Mouse (Mus musculus): ENCODE results near the gene Gm10638. TPM values are rescaled to one million over a fixed set of nuclear protein-coding genes. Genes with fewer than 3 reads are reported as not detected.

Gm10638 gene
- polyA plus RNA-seq, 1 experiment from 2014 or later = 6.8 TPM

DNA sequence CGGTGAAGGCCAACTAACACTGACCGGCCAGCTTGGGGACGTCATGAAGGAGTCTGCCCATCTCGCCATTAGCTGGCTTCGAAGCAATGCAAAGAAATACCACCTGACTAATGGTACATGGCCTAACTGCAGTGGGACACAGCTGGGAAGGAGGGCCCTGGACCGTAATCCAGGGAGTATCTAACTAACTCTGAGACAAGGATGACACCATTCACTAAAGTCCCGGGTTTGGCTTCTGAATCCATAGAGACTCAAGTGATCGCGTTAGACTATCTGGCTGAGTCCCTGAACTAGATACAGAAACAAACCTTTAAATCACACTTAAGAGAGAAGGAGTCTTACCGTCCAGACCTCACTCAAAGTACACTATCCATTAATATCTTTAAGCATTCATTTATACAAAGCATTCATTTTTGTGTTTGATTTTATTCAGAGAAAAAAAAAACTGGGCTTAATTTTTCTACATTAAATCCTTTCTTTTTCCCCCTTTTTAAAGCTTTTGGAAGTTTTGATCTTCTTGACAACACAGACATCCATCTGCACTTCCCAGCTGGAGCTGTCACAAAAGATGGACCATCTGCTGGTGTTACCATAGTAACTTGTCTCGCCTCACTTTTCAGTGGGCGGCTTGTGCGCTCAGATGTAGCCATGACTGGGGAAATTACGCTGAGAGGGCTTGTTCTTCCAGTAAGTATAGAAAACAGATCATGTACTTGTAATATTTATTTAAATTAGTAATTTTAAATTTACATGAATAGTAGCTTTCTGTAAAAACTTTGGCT, 31.9 kb upstream of the Gm10638 start:
- ATAC-seq = peak; percentile 66; the same call in 1 of the 2 replicates
- H3K4me2 ChIP-seq (ENCODE audit: low read length) = no peak overlapping the region
- peak overlapping the region; percentile 62 for H3K27ac ChIP-seq (ENCODE audit: low read length)
- H3K36me3 ChIP-seq (ENCODE audit: control insufficient read depth, insufficient read depth, low read length) = peaks cover 10% of the 10 kb centered on the region; the same call in 1 of the 2 replicates
- H3K27me3 ChIP-seq (ENCODE audit: control insufficient read depth, insufficient read depth, low read depth, low read length) = no peaks in the 10 kb centered on the region
- H3K9ac ChIP-seq (ENCODE audit: low read depth, low read length) = no peak overlapping the region
- no peaks in the 10 kb centered on the region for H3K9me3 ChIP-seq (replicated peaks; ENCODE audit: control insufficient read depth, low read length, poor library complexity, severe bottlenecking)
- no peak overlapping the region for H3K4me3 ChIP-seq (ENCODE audit: low read depth, low read length)
- WGBS = 41% methylated on average over 14 of the region's 14 CpGs
- H3K4me1 ChIP-seq (ENCODE audit: control insufficient read depth, insufficient read depth, low read length) = peaks cover 16% of the 10 kb centered on the region

DNA sequence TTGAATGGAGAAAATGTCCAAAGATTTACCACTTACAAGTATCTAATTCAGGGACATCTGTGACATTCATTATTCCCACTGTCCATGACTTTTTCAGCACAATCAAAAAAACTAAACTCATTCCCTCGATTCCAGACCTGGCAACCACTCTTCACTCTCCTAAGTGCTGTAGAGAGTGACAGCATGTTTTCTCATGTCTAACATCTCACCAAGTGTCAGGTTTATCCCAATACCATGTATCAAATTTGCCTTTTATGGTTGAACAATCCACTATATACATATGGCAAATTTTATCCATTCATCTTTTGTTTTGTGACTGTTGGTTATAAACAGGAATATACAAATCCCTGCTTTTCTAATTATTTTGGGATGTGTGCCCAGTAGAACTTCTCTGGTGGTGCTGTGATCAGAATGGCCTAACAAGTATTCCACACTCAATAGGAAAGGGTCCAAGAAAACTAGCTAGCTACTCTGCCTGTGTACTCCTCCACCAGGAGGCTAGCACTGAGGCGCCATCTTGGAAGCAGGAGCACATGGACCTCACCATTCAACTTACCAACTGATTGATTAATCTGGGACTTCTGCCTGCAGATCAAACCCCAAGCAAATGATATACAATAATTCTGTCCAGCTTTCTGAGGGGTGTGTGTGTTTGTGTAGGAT, 27.0 kb upstream of the Gm10638 start:
- Histone ChIP-seq H3K36me3 (ENCODE audit: control insufficient read depth, insufficient read depth, low read length) (peaks cover 4% of the 10 kb centered on the region; the same call in 1 of the 2 replicates), H3K9ac (ENCODE audit: low read depth, low read length) (no peak overlapping the region), H3K4me1 (ENCODE audit: control insufficient read depth, insufficient read depth, low read length) (peaks cover 11% of the 10 kb centered on the region), H3K4me2 (ENCODE audit: low read length) (no peak overlapping the region), H3K9me3 (replicated peaks; ENCODE audit: control insufficient read depth, low read length, poor library complexity, severe bottlenecking) (no peaks in the 10 kb centered on the region), H3K4me3 (ENCODE audit: low read depth, low read length) (no peak overlapping the region), H3K27ac (ENCODE audit: low read length) (no peak overlapping the region), H3K27me3 (ENCODE audit: control insufficient read depth, insufficient read depth, low read depth, low read length) (no peaks in the 10 kb centered on the region)
- 98% methylated on average over 2 of the region's 2 CpGs for whole genome bisulfite sequencing
- no peak for ATAC-seq

DNA sequence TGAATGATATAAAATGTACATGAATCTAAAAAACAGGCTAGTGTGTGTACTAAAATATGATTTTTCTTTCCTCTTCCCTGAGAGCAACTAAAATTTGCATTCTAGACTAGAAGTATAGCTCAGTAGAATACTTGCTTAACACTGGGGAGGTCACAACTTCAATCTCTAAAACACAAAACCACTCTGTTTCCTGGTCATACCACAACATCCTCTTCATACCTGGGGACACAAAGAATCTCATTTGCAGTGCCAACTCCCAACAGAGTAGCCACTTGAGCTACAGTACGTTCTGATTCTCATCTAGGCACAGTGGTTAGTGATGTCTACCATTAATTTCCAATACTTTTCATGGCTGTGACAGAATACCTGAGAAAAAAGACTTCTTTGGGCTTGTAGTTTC, 26.1 kb upstream of the Gm10638 start:
- Histone ChIP-seq H3K4me3 (ENCODE audit: low read depth, low read length) (no peak overlapping the region), H3K9me3 (replicated peaks; ENCODE audit: control insufficient read depth, low read length, poor library complexity, severe bottlenecking) (no peaks in the 10 kb centered on the region), H3K4me1 (ENCODE audit: control insufficient read depth, insufficient read depth, low read length) (peaks cover 3% of the 10 kb centered on the region), H3K27me3 (ENCODE audit: control insufficient read depth, insufficient read depth, low read depth, low read length) (no peaks in the 10 kb centered on the region), H3K9ac (ENCODE audit: low read depth, low read length) (no peak overlapping the region), H3K4me2 (ENCODE audit: low read length) (no peak overlapping the region), H3K27ac (ENCODE audit: low read length) (no peak overlapping the region), H3K36me3 (ENCODE audit: control insufficient read depth, insufficient read depth, low read length) (peaks cover 4% of the 10 kb centered on the region; the same call in 1 of the 2 replicates)
- WGBS = 81% methylated on average over 1 of the region's 1 CpGs
- ATAC-seq = no peak

DNA sequence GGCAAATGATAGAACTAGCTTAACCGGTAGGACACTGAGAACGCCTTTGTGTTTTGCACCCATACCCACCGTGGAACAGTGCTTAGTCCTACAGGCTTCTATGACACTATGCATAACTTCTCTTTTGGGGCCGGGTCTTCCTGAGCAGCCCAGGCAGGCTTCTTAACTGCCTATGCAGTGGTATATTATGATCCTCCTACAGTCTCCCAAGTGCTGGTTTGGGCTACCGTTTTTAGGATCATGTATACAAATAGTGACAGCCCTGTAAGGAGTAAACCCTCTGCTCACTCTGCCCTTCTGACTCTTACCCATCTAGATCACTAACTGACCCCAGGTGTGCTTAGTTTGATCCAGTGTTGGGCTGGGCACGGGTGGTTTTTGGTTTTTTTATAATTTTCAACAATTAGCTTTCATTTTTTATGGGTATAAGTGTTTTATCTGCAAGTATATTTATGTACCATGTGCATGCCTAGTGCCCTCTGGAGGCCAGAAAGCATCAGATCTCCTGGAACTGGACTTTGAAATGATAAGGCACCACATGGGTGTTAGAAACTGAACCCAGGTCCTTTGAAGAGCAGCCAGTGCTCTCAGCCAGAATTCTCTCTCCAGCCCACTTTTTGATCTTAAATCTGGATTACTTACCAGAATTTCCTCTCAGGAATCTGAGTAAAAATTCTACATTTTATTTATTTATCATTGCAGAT, 24.6 kb upstream of the Gm10638 start:
- no peak overlapping the region for H3K9ac ChIP-seq (ENCODE audit: low read depth, low read length)
- no peaks in the 10 kb centered on the region for H3K27me3 ChIP-seq (ENCODE audit: control insufficient read depth, insufficient read depth, low read depth, low read length)
- peaks cover 4% of the 10 kb centered on the region; the same call in 1 of the 2 replicates for H3K36me3 ChIP-seq (ENCODE audit: control insufficient read depth, insufficient read depth, low read length)
- ATAC-seq = no peak
- H3K9me3 ChIP-seq (replicated peaks; ENCODE audit: control insufficient read depth, low read length, poor library complexity, severe bottlenecking) = no peaks in the 10 kb centered on the region
- 95% methylated on average over 6 of the region's 6 CpGs for WGBS
- H3K4me3 ChIP-seq (ENCODE audit: low read depth, low read length) = no peak overlapping the region
- H3K4me1 ChIP-seq (ENCODE audit: control insufficient read depth, insufficient read depth, low read length) = no peaks in the 10 kb centered on the region
- no peak overlapping the region; the same call in 1 of the 2 replicates for H3K27ac ChIP-seq (ENCODE audit: low read length)
- H3K4me2 ChIP-seq (ENCODE audit: low read length) = no peak overlapping the region

DNA sequence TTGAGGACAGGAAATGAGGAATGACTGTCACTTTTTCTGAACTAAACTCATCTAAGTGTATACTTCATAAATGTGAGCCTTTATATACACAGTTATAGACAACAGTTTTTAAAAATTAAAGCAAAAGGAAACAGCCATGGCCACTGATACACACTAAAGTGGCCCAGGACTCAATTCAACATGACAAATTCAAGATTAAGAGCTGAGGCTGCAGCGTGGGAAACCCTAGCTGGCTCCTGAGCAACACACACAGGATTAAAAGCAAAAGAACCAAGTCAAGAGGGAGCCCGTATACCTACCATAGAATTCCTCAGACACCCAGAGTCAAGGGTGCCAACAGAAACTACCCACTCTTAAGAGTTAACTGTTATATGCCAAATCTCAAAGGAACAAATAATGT, 24.0 kb upstream of the Gm10638 start:
- H3K9me3 ChIP-seq (replicated peaks; ENCODE audit: control insufficient read depth, low read length, poor library complexity, severe bottlenecking) = no peaks in the 10 kb centered on the region
- no peak overlapping the region for H3K4me3 ChIP-seq (ENCODE audit: low read depth, low read length)
- no peak overlapping the region for H3K4me2 ChIP-seq (ENCODE audit: low read length)
- H3K36me3 ChIP-seq (ENCODE audit: control insufficient read depth, insufficient read depth, low read length) = peaks cover 1% of the 10 kb centered on the region; the same call in 1 of the 2 replicates
- no peak overlapping the region for H3K9ac ChIP-seq (ENCODE audit: low read depth, low read length)
- no peak overlapping the region for H3K27ac ChIP-seq (ENCODE audit: low read length)
- H3K4me1 ChIP-seq (ENCODE audit: control insufficient read depth, insufficient read depth, low read length) = no peaks in the 10 kb centered on the region
- H3K27me3 ChIP-seq (ENCODE audit: control insufficient read depth, insufficient read depth, low read depth, low read length) = no peaks in the 10 kb centered on the region
- ATAC-seq = no peak
- WGBS = 87% methylated on average over 2 of the region's 2 CpGs

DNA sequence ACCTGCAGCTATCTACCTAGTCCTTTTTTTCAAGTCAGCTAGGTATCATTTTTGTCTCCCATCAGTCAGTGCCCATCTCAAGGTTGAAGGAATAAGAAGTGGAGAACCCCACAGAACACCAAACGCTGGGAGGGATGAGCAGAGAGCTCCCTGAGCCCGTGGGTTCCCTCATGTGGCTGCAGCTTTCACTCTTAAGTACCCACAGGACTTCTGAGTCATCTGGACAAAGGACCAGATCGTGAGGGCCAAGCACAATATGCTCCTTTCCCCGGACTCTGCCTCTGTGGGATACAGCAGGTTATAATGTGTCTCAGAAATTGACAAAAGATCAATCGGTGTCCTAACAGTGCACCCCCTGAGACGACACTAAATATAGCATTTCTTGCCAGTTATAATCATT, 18.5 kb upstream of the Gm10638 start:
- WGBS = 51% methylated on average over 6 of the region's 6 CpGs

DNA sequence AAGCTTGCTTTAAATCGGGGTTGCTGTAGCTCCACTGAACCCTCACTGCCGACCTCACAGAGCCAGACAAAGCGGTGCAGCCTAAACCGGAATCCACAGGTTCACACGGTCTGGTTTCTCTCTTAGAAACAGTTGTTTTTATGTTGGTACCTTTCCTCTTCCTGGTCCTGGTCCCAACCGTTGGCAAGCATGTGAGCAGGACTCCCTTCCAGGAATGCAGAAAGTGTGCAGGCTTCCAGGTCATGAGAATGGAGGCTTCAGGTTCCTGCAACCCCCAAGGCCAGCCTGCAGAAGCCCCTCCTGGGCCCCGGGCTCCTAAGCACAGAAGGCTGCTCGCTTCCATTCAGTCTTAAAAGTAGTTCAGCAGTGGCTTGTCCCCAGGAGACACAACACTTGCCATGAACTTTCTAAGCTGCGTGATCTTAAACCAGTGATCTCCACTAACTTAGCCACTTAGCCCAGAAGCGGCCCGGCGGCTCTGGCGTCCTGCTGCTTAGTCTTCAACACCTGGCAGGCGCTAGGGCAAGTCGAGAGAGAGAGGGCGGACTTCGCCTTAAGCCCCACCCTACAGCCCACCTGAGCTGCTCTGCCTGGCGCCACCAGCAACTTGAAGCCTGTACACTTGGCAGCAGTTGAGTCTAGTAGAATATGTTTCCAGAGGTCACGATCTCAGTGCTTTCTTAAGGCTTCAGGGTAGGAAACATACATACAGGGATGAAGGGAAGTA, 17.1 kb upstream of the Gm10638 start:
- no peaks in the 10 kb centered on the region for H3K9me3 ChIP-seq (replicated peaks; ENCODE audit: control insufficient read depth, low read length, poor library complexity, severe bottlenecking)
- peaks cover 2% of the 10 kb centered on the region; the same call in 1 of the 2 replicates for H3K36me3 ChIP-seq (ENCODE audit: control insufficient read depth, insufficient read depth, low read length)
- H3K4me1 ChIP-seq (ENCODE audit: control insufficient read depth, insufficient read depth, low read length) = peaks cover 27% of the 10 kb centered on the region
- ATAC-seq = no peak
- H3K4me3 ChIP-seq (ENCODE audit: low read depth, low read length) = no peak overlapping the region
- H3K4me2 ChIP-seq (ENCODE audit: low read length) = no peak overlapping the region
- H3K27ac ChIP-seq (ENCODE audit: low read length) = no peak overlapping the region
- no peak overlapping the region for H3K9ac ChIP-seq (ENCODE audit: low read depth, low read length)
- no peaks in the 10 kb centered on the region for H3K27me3 ChIP-seq (ENCODE audit: control insufficient read depth, insufficient read depth, low read depth, low read length)
- 72% methylated on average over 19 of the region's 19 CpGs for WGBS

More for the DNA sequence above, 18.5 kb upstream of the Gm10638 start:
- no peaks in the 10 kb centered on the region for H3K9me3 ChIP-seq (replicated peaks; ENCODE audit: control insufficient read depth, low read length, poor library complexity, severe bottlenecking)
- no peaks in the 10 kb centered on the region for H3K27me3 ChIP-seq (ENCODE audit: control insufficient read depth, insufficient read depth, low read depth, low read length)
- ATAC-seq = no peak
- H3K4me3 ChIP-seq (ENCODE audit: low read depth, low read length) = no peak overlapping the region
- H3K36me3 ChIP-seq (ENCODE audit: control insufficient read depth, insufficient read depth, low read length) = peaks cover 2% of the 10 kb centered on the region; the same call in 1 of the 2 replicates
- peaks cover 27% of the 10 kb centered on the region for H3K4me1 ChIP-seq (ENCODE audit: control insufficient read depth, insufficient read depth, low read length)
- no peak overlapping the region for H3K4me2 ChIP-seq (ENCODE audit: low read length)
- 0 out of 2 replicates have a peak overlapping the region, but pooled peaks have one; percentile 22 for H3K27ac ChIP-seq (ENCODE audit: low read length)
- H3K9ac ChIP-seq (ENCODE audit: low read depth, low read length) = no peak overlapping the region

DNA sequence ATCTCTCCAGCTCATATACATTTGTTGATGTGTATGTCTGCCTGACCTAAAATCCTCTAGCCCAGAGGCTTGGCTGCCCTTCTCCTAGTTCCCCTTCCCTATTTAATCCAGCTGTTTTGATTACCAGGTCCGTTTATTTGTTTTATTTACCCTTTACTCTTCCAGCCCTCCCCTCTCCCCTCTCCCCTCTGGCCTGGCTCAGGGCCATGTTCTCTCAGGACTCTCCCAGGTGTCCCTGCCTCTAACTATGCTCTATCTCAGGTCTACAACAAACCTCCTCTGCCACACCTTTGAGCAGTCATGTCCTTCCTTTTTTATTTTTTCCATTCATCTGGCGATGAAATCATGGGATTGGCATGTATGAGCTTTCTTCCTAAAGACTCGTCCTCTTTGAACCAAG, 15.2 kb upstream of the Gm10638 start:
- Histone ChIP-seq H3K9me3 (replicated peaks; ENCODE audit: control insufficient read depth, low read length, poor library complexity, severe bottlenecking) (no peaks in the 10 kb centered on the region), H3K36me3 (ENCODE audit: control insufficient read depth, insufficient read depth, low read length) (peaks cover 2% of the 10 kb centered on the region; the same call in 1 of the 2 replicates), H3K27ac (ENCODE audit: low read length) (no peak overlapping the region), H3K27me3 (ENCODE audit: control insufficient read depth, insufficient read depth, low read depth, low read length) (no peaks in the 10 kb centered on the region), H3K4me2 (ENCODE audit: low read length) (no peak overlapping the region), H3K4me1 (ENCODE audit: control insufficient read depth, insufficient read depth, low read length) (peaks cover 27% of the 10 kb centered on the region), H3K9ac (ENCODE audit: low read depth, low read length) (no peak overlapping the region), H3K4me3 (ENCODE audit: low read depth, low read length) (no peak overlapping the region)
- 65% methylated on average over 3 of the region's 3 CpGs for WGBS
- no peak for ATAC-seq

Data from midbrain, embryonic 16.5 days (tissue).